Mouse (Mus musculus): ENCODE results near the gene Ehf.

Gene Ehf

GRCm38 (mm10) chr2:103294526-103294925 is 8.6 kb downstream of the Ehf start:
- DNase-seq (ENCODE audit: low read depth, low spot score), result no peak

- no peak for DNase-seq (ENCODE audit: low read depth, low spot score)
Observed at GRCm38 (mm10) chr2:103293751-103294150, 9.3 kb downstream of the Ehf start.

- DNase-seq (ENCODE audit: low read depth, low spot score), result no peak
Observed at GRCm38 (mm10) chr2:103293214-103293613, 9.9 kb downstream of the Ehf start.

GRCm38 (mm10) chr2:103290705-103291269 is 12.3 kb downstream of the Ehf start:
- DNase-seq (ENCODE audit: low read depth, low spot score), result no peak

- no peak for DNase-seq (ENCODE audit: low read depth, low spot score)
Observed at GRCm38 (mm10) chr2:103290167-103290566, 12.9 kb downstream of the Ehf start.

GRCm38 (mm10) chr2:103289407-103289950 is 13.6 kb downstream of the Ehf start:
- DNase-seq (ENCODE audit: low read depth, low spot score), result no peak

GRCm38 (mm10) chr2:103287716-103288115 is 15.4 kb downstream of the Ehf start:
- DNase-seq (ENCODE audit: low read depth, low spot score), result no peak

- DNase-seq (ENCODE audit: low read depth, low spot score), result no peak
Observed at GRCm38 (mm10) chr2:103285561-103285960, 17.5 kb downstream of the Ehf start.

GRCm38 (mm10) chr2:103283730-103284129 is 19.3 kb downstream of the Ehf start:
- no peak for DNase-seq (ENCODE audit: low read depth, low spot score)

GRCm38 (mm10) chr2:103282184-103282750 is 20.8 kb downstream of the Ehf start:
- no peak for DNase-seq (ENCODE audit: low read depth, low spot score)

- peak; percentile 22 for DNase-seq (ENCODE audit: low read depth, low spot score)
Observed at GRCm38 (mm10) chr2:103279927-103280326, 23.2 kb downstream of the Ehf start.

- no peak for DNase-seq (ENCODE audit: low read depth, low spot score)
Observed at GRCm38 (mm10) chr2:103278476-103278875, 24.6 kb downstream of the Ehf start.

- DNase-seq (ENCODE audit: low read depth, low spot score), result no peak
Observed at GRCm38 (mm10) chr2:103277794-103278193, 25.3 kb downstream of the Ehf start.

GRCm38 (mm10) chr2:103275316-103275960 is 27.6 kb downstream of the Ehf start:
- DNase-seq (ENCODE audit: low read depth, low spot score), result no peak

- DNase-seq (ENCODE audit: low read depth, low spot score), result peak; percentile 48
Observed at GRCm38 (mm10) chr2:103274803-103275202, 28.3 kb downstream of the Ehf start.

GRCm38 (mm10) chr2:103274270-103274669 is 28.8 kb downstream of the Ehf start:
- DNase-seq (ENCODE audit: low read depth, low spot score), result no peak

- DNase-seq (ENCODE audit: low read depth, low spot score), result no peak
Observed at GRCm38 (mm10) chr2:103271481-103271880, 31.6 kb downstream of the Ehf start.

GRCm38 (mm10) chr2:103270556-103271160 is 32.4 kb downstream of the Ehf start:
- no peak for DNase-seq (ENCODE audit: low read depth, low spot score)

GRCm38 (mm10) chr2:103239086-103239485 is 64.0 kb downstream of the Ehf start:
- DNase-seq (ENCODE audit: low read depth, low spot score), result no peak

- no peak for DNase-seq (ENCODE audit: low read depth, low spot score)
Observed at GRCm38 (mm10) chr2:103226781-103227180, 76.3 kb downstream of the Ehf start.

- DNase-seq (ENCODE audit: low read depth, low spot score), result no peak
Observed at GRCm38 (mm10) chr2:103220871-103221270, 82.2 kb downstream of the Ehf start.

- DNase-seq (ENCODE audit: low read depth, low spot score), result no peak
Observed at GRCm38 (mm10) chr2:103218323-103218722, 84.8 kb downstream of the Ehf start.

- no peak for DNase-seq (ENCODE audit: low read depth, low spot score)
Observed at GRCm38 (mm10) chr2:103215801-103216200, 87.3 kb downstream of the Ehf start.
